ENCODE assay signal across 10 mouse cellular contexts in the genomic region with DNA sequence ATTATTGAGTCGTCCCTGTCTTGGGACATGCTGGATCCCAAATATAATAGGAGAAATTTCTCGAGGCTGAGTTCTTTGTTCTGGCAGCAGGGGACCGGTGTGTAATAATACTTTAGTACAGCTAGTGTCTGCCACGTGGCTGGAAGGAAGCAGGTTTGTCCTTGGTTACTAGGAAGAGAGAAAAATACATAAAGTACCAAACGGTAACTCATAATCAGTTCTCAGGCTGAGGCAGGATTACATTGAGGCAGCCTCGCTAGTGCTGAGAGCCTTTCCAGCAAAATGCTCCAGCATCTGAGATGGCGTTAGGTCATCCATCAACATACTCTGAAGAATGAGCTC. TPM values are rescaled to one million over a fixed set of nuclear protein-coding genes. Genes with fewer than 3 reads are reported as not detected.
DNase-seq lines count a peak whose midpoint lies in the region; ATAC-seq lines count a peak whose summit lies in the region.
"Had no signal": no experiment of that assay in that cellular context is flagged by ENCODE, and none has a peak within 500 bp of the region (broad histone marks: within the 10 kb centered on the region; RNA-seq: fewer than 3 reads in every experiment).

No protein-coding gene starts in this region.

- no peaks in the 10 kb centered on the region; the same call in 1 of the 2 replicates for H3K36me3 ChIP-seq in hindbrain, embryonic 15.5 days
- H3K36me3 ChIP-seq in hindbrain, embryonic 11.5 days (ENCODE audit: control insufficient read depth, insufficient read depth, low read length): peaks cover 9% of the 10 kb centered on the region
- H3K36me3 ChIP-seq in intestine, embryonic 16.5 days (ENCODE audit: control insufficient read depth, insufficient read depth, low read length): peaks cover 15% of the 10 kb centered on the region

- no peak overlapping the region for H3K4me2 ChIP-seq in hindbrain, embryonic 15.5 days
- no peak overlapping the region for H3K4me2 ChIP-seq in hindbrain, embryonic 11.5 days (replicated peaks; ENCODE audit: low read depth, low read length)
- H3K4me2 ChIP-seq in intestine, embryonic 16.5 days (ENCODE audit: low read depth, low read length): no peak overlapping the region
- H3K4me2 ChIP-seq: liver, embryonic 13.5 days had no signal

- DNase-seq in hindbrain, embryonic 11.5 days (ENCODE audit: low spot score): no peak
- DNase-seq in retina, embryonic 14.5 days (ENCODE audit: low spot score): peak; percentile 45
- no peak for DNase-seq in retina, postnatal 1 day
- DNase-seq in cerebellum, adult 9-10 months: no peak
- DNase-seq in frontal cortex, postnatal 10 days (ENCODE audit: low spot score in 2 of 2): no peak
- DNase-seq: embryo, embryonic 11 days; liver, embryonic 13.5 days; thymus, adult 18-20 months had no signal

- H3K9ac ChIP-seq in hindbrain, embryonic 15.5 days: no peak overlapping the region
- H3K9ac ChIP-seq in hindbrain, embryonic 11.5 days (ENCODE audit: low read depth, low read length): no peak overlapping the region
- H3K9ac ChIP-seq in intestine, embryonic 16.5 days (ENCODE audit: low read depth, low read length): peak overlapping the region; percentile 10; the same call in 1 of the 2 replicates
- H3K9ac ChIP-seq: liver, embryonic 13.5 days had no signal

- H3K27me3 ChIP-seq in hindbrain, embryonic 15.5 days: no peaks in the 10 kb centered on the region
- H3K27me3 ChIP-seq in hindbrain, embryonic 11.5 days (ENCODE audit: control insufficient read depth, insufficient read depth, low read length): no peaks in the 10 kb centered on the region
- H3K27me3 ChIP-seq in intestine, embryonic 16.5 days (replicated peaks; ENCODE audit: control insufficient read depth, insufficient read depth, low read length): no peaks in the 10 kb centered on the region
- H3K27me3 ChIP-seq: liver, embryonic 13.5 days had no signal

- peaks cover 19% of the 10 kb centered on the region for H3K4me1 ChIP-seq in hindbrain, embryonic 15.5 days (replicated peaks)
- H3K4me1 ChIP-seq in hindbrain, embryonic 11.5 days (replicated peaks; ENCODE audit: control insufficient read depth, insufficient read depth, low read length): no peaks in the 10 kb centered on the region
- H3K4me1 ChIP-seq in intestine, embryonic 16.5 days (ENCODE audit: control insufficient read depth, insufficient read depth, low read length): 0 out of 2 replicates have a peak, but pooled peaks cover 3% of the 10 kb centered on the region
- H3K4me1 ChIP-seq: liver, embryonic 13.5 days had no signal

- 29% methylated on average over 7 of the region's 7 CpGs for WGBS in hindbrain, embryonic 15.5 days
- 71% methylated on average over 7 of the region's 7 CpGs for WGBS in hindbrain, embryonic 11.5 days
- 52% methylated on average over 7 of the region's 7 CpGs for WGBS in intestine, embryonic 16.5 days

- peak; percentile 51; the same call in 1 of the 2 replicates for ATAC-seq in hindbrain, embryonic 15.5 days (ENCODE audit: low FRiP score, low read depth)
- ATAC-seq in hindbrain, embryonic 11.5 days (ENCODE audit: low FRiP score): no peak
- no peak for ATAC-seq in intestine, embryonic 16.5 days

- peak overlapping the region; percentile 61 for H3K27ac ChIP-seq in hindbrain, embryonic 15.5 days (replicated peaks)
- no peak overlapping the region for H3K27ac ChIP-seq in hindbrain, embryonic 11.5 days (ENCODE audit: low read depth, low read length)
- peak overlapping the region; percentile 64 for H3K27ac ChIP-seq in intestine, embryonic 16.5 days (ENCODE audit: low read length)
- H3K27ac ChIP-seq: liver, embryonic 13.5 days had no signal

- H3K4me3 ChIP-seq in hindbrain, embryonic 15.5 days: no peak overlapping the region
- H3K4me3 ChIP-seq in hindbrain, embryonic 11.5 days (ENCODE audit: low read depth, low read length): no peak overlapping the region
- H3K4me3 ChIP-seq in intestine, embryonic 16.5 days (ENCODE audit: low read length): no peak overlapping the region
- H3K4me3 ChIP-seq: liver, embryonic 13.5 days had no signal

- no peaks in the 10 kb centered on the region for H3K9me3 ChIP-seq in hindbrain, embryonic 15.5 days
- no peaks in the 10 kb centered on the region for H3K9me3 ChIP-seq in hindbrain, embryonic 11.5 days (ENCODE audit: control insufficient read depth, low read length)
- H3K9me3 ChIP-seq in intestine, embryonic 16.5 days (ENCODE audit: control insufficient read depth, low read length): no peaks in the 10 kb centered on the region
- H3K9me3 ChIP-seq: liver, embryonic 13.5 days had no signal

RNA-seq across cellular contexts. Expression of gene Cdk1, which starts 17.6 kb away (rescaled TPM):
- 77.9 and 99.6 TPM in 2 replicates for polyA plus RNA-seq in hindbrain, embryonic 15.5 days (2015; fragmentation: Nextera tagmentation; extraction: Ambion mirVana)
- 348 and 387 TPM in 2 replicates for polyA plus RNA-seq in hindbrain, embryonic 11.5 days (2014; fragmentation: Nextera tagmentation; extraction: Ambion mirVana)
- 339 and 377 TPM in 2 replicates for polyA plus RNA-seq in intestine, embryonic 16.5 days (2015; fragmentation: Nextera tagmentation; extraction: Ambion mirVana)
